Mouse (Mus musculus): ENCODE data around the gene Arfrp1.

Arfrp1 gene

GRCm38 (mm10) chr2:181378701-181379100, 13.5 kb upstream of the Arfrp1 start:
- no peak for DNase-seq (ENCODE audit: extremely low spot score, low read depth, low spot score)

- DNase-seq (ENCODE audit: extremely low spot score, low read depth, low spot score), result no peak
Observed at GRCm38 (mm10) chr2:181377230-181377629, 12.0 kb upstream of the Arfrp1 start.

DNA sequence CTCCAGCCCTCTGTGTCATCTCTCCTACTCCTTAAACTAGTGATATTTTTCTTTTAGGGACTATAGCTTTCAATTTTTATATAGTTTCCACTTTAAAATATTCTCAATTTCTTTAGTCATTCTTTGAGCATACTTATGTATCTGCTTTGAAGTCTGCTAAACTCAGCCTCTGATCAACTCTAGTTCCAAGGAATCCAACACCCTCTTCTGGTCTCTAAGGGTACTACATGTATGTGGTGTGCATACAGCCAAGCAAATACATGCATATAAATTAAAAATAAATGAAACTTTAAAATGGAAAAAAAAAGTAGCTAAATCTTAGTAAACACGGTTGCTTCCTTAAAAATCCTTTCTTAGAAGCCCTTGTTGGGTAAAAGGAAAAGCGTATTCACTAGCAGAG, 10.6 kb upstream of the Arfrp1 start:
- DNase-seq (ENCODE audit: extremely low spot score, low read depth, low spot score), result no peak

DNA sequence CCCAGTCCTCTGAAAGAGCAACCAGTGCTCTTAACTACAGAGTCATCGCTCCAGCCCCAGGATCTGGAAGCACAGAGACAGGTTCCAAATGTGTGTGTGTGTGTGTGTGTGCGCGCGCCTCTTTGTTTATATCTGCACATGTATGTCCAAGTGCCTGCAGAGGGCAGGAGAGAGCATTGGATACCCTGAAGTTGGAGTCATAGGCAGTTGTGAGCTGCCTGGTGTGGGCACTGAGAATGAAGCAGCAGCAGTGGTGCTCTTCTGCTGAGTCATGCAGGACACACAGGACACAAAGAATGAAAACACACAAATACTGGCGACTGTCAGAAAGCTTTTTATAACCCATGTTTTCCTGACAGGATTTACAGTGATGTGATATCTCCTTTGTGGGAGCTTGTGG, 4.8 kb upstream of the Arfrp1 start:
- DNase-seq (ENCODE audit: extremely low spot score, low read depth, low spot score), result no peak

GRCm38 (mm10) chr2:181365655-181366075, 461 bp upstream of the Arfrp1 start:
- DNase-seq (ENCODE audit: extremely low spot score, low read depth, low spot score), result no peak

DNA sequence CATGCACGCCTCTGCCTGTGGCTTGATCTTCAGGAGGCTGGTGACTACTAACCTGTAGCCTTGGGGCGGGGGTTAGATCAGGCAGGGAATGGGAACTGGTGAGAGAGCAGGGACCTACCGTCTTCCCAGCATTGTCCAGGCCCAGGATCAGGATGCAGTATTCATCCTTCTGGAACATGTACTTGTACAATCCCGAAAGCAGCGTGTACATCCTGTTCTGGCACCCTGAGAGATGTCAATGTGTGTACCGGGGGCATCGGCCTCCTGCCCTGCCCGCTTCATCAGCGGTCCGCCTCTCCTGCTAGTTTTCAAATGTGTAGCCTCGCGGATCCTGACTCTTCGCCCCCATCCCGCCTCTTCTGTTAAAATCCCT, 731 bp downstream of the Arfrp1 start:
- no peak for DNase-seq (ENCODE audit: extremely low spot score, low read depth, low spot score)

GRCm38 (mm10) chr2:181363946-181364345, 1.3 kb downstream of the Arfrp1 start:
- DNase-seq (ENCODE audit: extremely low spot score, low read depth, low spot score), result no peak

- DNase-seq (ENCODE audit: extremely low spot score, low read depth, low spot score), result no peak
Observed at GRCm38 (mm10) chr2:181356780-181357179, 8.4 kb downstream of the Arfrp1 start.

DNA sequence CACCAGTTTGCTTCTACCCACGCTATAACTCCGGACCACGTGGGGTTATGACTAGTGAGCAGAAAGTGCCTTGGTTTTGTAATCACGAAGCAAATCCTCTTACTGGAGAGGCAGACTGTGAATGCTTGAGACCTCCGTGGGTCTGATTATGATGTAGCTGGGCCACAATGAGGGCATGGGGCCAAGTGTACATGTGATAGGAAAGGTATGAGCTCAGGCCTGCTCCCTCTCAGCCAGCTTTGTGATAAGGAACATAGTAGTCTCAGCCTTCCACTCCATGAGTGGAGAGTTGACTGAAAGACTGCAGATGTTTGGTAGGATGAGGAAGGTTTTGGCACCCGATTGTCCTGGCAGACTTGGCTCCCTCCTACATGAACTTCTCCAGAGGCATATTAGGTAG, 22.4 kb downstream of the Arfrp1 start:
- DNase-seq (ENCODE audit: extremely low spot score, low read depth, low spot score), result no peak

DNA sequence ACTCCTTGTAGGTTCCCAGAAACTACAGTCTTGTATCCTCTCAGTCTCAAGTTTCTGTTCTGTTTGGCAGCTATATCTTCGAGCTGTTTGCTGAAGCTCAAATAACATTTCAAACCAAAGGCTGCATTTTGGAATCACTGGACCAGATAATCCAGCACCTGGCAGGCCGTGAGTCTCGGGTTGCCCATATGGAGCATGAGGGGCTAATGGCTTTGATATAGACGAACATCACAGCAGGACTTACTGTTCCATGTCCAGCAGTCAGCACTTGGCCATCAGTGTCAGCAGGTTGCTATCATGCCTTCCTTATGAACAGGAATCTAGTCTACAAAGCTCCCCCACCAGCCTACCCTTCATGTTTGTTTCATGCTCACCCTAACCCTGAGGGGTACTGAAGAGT, 24.8 kb downstream of the Arfrp1 start:
- DNase-seq (ENCODE audit: extremely low spot score, low read depth, low spot score), result no peak

GRCm38 (mm10) chr2:181334023-181334422, 31.2 kb downstream of the Arfrp1 start:
- DNase-seq (ENCODE audit: extremely low spot score, low read depth, low spot score), result peak; percentile 37

- no peak for DNase-seq (ENCODE audit: extremely low spot score, low read depth, low spot score)
Observed at GRCm38 (mm10) chr2:181332542-181332941, 32.7 kb downstream of the Arfrp1 start.

GRCm38 (mm10) chr2:181326098-181326497, 39.1 kb downstream of the Arfrp1 start:
- no peak for DNase-seq (ENCODE audit: extremely low spot score, low read depth, low spot score)

DNA sequence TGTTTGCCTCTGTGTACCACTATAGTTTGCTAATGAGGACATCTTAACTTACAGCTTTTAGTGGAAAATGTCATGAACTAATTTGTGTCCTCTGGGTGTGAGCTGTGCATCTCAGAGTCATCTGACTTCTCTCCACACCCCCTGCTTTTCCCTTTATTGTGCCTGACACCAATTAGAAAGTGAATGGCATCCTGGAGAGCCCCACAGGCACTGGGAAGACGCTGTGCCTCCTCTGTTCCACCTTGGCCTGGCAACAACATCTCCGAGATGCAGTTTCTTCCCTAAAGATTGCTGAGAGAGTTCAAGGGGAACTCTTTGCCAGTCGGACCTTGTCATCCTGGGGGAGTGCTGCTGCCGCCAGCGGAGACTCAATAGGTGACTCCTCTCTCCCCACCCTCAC, 43.1 kb downstream of the Arfrp1 start:
- no peak for DNase-seq (ENCODE audit: extremely low spot score, low read depth, low spot score)

GRCm38 (mm10) chr2:181320103-181320499, 45.1 kb downstream of the Arfrp1 start:
- DNase-seq (ENCODE audit: extremely low spot score, low read depth, low spot score), result no peak

DNA sequence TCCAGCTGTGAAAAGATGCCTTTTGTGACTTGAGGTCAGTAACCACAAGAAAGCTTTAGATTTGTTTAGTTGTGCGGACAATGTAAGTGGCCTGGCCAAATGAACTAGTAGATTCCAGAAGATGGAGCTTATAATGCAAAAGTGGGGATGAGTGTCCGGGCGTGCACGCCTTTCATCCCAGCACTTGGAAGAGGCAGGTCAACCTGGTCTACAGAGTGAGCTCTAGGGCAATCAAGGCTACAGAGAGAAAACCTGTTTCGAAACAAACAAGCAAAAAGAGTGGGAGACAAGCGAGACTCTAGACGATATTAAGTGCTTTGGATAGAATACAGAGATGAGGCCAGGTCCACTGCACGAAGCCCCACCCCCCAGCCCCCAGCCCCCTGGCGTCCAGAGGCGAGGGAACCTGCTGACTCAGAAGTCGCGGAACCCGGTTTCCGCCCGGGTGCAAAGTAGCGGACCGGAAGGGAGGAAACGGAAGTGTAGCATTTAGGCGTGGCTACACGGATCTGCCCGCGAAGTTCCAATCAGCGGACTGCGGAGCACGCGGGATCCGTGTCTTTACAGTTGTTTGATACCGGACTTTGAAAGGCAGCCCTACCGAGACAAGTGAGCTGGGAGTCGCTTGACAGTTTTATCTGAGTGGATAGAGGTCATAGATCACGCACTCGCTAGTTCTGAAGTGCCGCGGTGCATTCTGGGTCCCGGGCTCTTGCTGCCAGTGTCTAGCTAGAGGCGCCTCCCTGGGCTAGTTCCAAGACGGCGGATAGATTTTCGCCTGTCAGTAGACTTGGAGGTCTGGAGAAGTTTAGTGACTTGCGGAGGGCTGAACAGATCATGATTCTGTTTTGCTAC, 45.7 kb downstream of the Arfrp1 start, which contains the start of gene Rtel1:
Gene Rtel1, plus strand, starts transcription at position 492 of the 855 bp plus-strand sequence.
- peak; percentile 66 for DNase-seq (ENCODE audit: extremely low spot score, low read depth, low spot score)

DNA sequence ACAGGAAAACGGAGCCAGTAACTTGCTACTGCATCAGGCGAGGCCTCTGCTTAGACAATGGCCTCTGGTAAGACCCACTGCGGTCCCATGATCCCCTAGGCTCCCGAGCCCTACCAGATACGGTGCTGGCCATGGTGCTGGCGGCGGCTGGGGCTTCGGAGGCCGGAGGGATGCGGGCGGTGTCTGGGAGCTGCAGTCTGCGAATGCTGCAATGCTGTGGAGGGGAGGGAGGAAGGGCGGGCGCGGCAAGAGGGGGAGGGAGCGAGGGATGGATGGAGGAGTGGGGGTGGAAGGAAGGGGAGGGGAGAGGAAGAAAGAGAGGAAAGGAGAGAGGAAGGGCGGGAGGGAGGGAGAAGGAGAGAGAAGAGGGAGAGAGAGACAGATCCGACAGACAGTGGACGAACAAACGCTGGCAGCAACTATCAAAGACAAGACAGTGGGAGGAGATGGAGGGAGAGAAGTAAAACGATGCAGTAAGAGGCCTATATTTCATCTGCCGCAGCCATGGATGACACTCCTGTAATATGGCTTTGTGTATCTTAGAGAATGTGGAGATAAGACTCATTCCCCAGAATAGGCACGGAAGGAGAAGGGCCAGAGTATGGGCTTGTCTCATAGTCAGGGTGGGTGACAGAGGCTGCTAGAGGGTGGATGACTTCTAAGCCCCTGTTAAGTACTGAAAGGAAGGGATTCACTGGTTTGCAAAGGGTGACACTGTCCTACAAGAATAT, 51.0 kb downstream of the Arfrp1 start, which contains the start of gene Stmn3:
Gene Stmn3, minus strand, starts transcription at position 421 of the 731 bp plus-strand sequence.
- DNase-seq (ENCODE audit: extremely low spot score, low read depth, low spot score), result no peak

DNA sequence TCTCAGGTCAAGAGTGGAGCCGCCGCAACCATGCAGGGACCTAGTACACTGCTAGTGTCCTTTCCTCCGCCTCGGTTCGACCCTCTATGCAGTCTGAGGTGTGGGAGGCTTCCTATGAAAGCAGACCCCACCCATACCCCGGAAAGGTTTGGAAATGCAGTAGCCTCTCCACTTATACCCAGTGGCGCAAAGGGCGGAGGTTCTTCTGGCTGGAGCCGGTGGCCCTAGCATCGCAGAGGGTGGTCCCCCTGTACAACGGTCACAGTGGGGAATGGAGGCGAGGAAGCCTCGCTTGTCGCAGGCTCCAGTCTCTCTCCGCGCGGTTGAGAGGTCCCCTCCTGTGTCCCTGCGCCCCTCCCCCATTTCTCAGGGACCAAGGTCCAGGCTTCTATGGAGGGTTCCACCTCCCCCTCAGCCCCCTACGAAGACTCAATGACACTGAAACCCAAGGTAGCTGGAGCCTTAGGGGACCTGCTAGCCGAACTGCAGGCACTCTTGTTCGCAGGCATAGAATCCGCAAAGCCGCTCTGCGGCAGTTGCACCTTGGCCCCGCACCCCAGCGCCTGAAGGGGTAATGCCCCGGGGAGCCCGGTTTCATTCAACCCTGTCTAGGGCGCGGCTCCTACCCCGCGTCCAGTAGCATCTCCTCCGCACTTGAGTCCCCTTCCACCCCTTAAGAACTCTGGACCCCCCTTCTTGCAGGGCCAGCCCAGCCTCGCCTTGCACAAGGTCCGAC, 51.7 kb downstream of the Arfrp1 start:
- DNase-seq (ENCODE audit: extremely low spot score, low read depth, low spot score), result no peak

DNA sequence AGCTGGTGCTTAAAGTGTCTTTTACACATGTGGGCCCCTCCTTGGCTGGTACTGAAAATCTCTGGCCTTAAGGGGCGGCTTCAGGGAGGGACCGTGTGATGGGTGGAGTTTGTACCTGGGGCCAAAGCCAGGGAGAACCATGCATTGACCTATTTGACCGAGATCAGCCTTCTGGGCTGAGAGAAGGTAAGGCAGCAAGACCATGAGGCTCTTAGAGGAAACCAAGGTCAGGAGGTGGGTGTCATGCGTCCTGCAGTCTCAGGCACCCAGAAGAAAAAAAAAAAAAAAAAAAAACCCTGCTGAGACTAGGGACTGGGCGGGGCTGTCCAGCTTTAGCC, 52.2 kb downstream of the Arfrp1 start:
- DNase-seq (ENCODE audit: extremely low spot score, low read depth, low spot score), result no peak

GRCm38 (mm10) chr2:181312435-181312834, 52.8 kb downstream of the Arfrp1 start:
- no peak for DNase-seq (ENCODE audit: extremely low spot score, low read depth, low spot score)
